Mouse (Mus musculus) neural tube, embryonic 11.5 days (tissue): ENCODE data around the gene Gstp3. TPM values are rescaled to one million over a fixed set of nuclear protein-coding genes. Genes with fewer than 3 reads are reported as not detected.

Experiments used
- ATAC-seq: fragments of 200-750 bp; cut with Nextera tagmentation; 2 replicates; pipeline ENCODE4 v1.8.0; 2017; ENCODE audit warnings: moderate number of reproducible peaks, mild to moderate bottlenecking, moderate TSS enrichment, moderate library complexity; ENCODE audit not compliant: insufficient read depth, low FRiP score, low TSS enrichment
- DNase-seq: peaks from one replicate; pipeline ENCODE4 v3.0.0-alpha.2; 2015; ENCODE audit warnings: low spot score
- H3K27ac ChIP-seq: fragments of 300-500 bp; sonication (generic); 2 replicates; pipeline ENCODE4 v1.5.1; 2014; ENCODE audit warnings: low read depth, mild to moderate bottlenecking, low read length
- H3K27me3 ChIP-seq: fragments of 300-500 bp; sonication (generic); 2 replicates; pipeline ENCODE4 v1.6.1; 2014; ENCODE audit warnings: mild to moderate bottlenecking, low read length, mixed read lengths; ENCODE audit not compliant: control insufficient read depth, insufficient read depth
- H3K36me3 ChIP-seq: fragments of 300-500 bp; sonication (generic); 2 replicates; pipeline ENCODE4 v1.6.1; 2014; ENCODE audit warnings: mild to moderate bottlenecking, low read length, moderate library complexity, mixed read lengths; ENCODE audit not compliant: control insufficient read depth, insufficient read depth
- H3K4me1 ChIP-seq: fragments of 300-500 bp; sonication (generic); 2 replicates; pipeline ENCODE4 v1.6.1; 2014; ENCODE audit warnings: low read length, mixed read lengths; ENCODE audit not compliant: control insufficient read depth, insufficient read depth
- H3K4me2 ChIP-seq: fragments of 300-500 bp; sonication (generic); 2 replicates; pipeline ENCODE4 v1.6.1; 2014; ENCODE audit warnings: low read depth, mild to moderate bottlenecking, moderate library complexity
- H3K4me3 ChIP-seq: fragments of 300-500 bp; sonication (generic); 2 replicates; pipeline ENCODE4 v1.5.1; 2014; ENCODE audit warnings: low read depth, low read length
- H3K9ac ChIP-seq: fragments of 300-500 bp; sonication (generic); 2 replicates; pipeline ENCODE4 v1.6.1; 2014; ENCODE audit warnings: mild to moderate bottlenecking, low read length
- H3K9me3 ChIP-seq: fragments of 300-500 bp; sonication (generic); 2 replicates; pipeline ENCODE4 v1.6.1; 2016; ENCODE audit warnings: low read length; ENCODE audit not compliant: control insufficient read depth
- WGBS: fragments of 180-500 bp; shearing (Covaris S2); extraction: QIAGEN DNeasy Blood & Tissue Kit; methylation state at CpG from one replicate; pipeline ENCODE4 v1.1.7; 2014; 5-methylcytosine and 5-hydroxymethylcytosine counted together
- polyA plus RNA-seq: library from polyadenylated mRNA; unstranded; fragments of >200 nt; fragmentation: Nextera tagmentation; extraction: Ambion mirVana; gene quantifications from 2 replicates; pipeline ENCODE4 v1.2.1, GENCODE M21; 2014

The Gstp3 gene
- polyA plus RNA-seq = not detected in 2 replicates

DNA sequence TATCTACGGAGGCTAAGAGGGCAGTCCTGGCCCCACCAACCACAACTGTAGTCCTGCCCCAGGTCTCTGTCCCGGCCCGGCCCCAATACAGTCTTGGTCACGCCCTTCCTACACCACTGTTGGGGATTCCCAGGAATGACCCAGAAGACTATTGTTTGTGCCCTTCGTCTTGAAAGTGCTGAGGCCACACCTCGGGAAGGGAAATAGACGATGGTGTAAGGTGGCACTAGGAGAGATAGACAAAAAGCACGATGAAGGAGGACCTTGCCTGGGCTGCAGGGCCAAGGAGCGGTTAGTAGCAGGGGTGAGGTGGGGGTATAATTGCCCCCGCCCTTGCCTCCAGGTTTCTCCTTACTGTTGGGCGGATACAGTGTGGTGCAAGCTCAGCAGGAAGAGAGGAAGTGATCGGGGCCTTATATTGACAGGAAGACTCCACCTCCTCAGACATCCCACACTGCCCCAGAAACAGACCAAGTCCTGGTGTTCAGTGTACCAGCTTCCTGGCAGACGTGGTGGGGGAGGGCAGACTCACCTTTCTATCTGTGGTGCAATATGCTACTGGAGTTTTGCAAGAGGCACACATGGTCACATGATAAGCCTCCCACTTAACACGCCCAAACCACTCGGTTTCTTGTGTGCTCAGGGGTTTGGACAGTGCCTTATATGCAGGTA is at the start of gene Gstp3:
Gstp3 (minus strand) TSS at position 501 of the 672 bp plus-strand sequence.
- Histone ChIP-seq H3K4me1 (no peaks in the 10 kb centered on the region), H3K4me2 (no peak within 1 kb of the TSS), H3K9me3 (no peaks in the 10 kb centered on the region), H3K9ac (no peak within 1 kb of the TSS), H3K27ac (no peak within 1 kb of the TSS), H3K27me3 (no peaks in the 10 kb centered on the region), H3K4me3 (no peak within 1 kb of the TSS), H3K36me3 (no peaks in the 10 kb centered on the region)
- ATAC-seq (no peak), DNase-seq (no peak)
- WGBS = 76% methylated on average over 15 of the region's 15 CpGs

DNA sequence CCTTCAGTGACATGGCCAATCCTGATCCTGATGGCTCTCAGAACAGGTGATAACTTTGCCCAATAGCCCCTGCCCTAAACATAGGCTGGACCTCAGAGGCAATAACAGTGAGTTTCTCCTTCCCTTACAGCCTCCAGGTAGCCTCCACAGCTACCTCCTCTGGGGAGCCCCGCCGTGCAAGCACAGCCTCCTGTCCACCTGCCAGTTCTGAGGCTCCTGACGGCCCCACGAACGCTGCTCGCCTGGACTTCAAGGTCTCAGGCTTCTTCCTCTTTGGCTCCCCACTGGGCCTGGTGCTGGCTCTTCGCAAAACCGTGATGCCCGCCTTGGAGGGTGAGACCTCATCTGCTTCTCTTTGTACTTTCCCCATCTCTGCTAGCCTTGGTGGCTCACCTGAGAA is 49.2 kb upstream of the Gstp3 start:
- H3K36me3 ChIP-seq = peaks cover 7% of the 10 kb centered on the region; the same call in 1 of the 2 replicates
- H3K9ac ChIP-seq = no peak overlapping the region
- ATAC-seq = no peak
- DNase-seq = no peak
- no peaks in the 10 kb centered on the region for H3K9me3 ChIP-seq
- H3K27me3 ChIP-seq = no peaks in the 10 kb centered on the region
- no peak overlapping the region for H3K27ac ChIP-seq
- H3K4me1 ChIP-seq = no peaks in the 10 kb centered on the region
- no peak overlapping the region for H3K4me2 ChIP-seq
- H3K4me3 ChIP-seq = no peak overlapping the region
- WGBS = 79% methylated on average over 9 of the region's 9 CpGs

DNA sequence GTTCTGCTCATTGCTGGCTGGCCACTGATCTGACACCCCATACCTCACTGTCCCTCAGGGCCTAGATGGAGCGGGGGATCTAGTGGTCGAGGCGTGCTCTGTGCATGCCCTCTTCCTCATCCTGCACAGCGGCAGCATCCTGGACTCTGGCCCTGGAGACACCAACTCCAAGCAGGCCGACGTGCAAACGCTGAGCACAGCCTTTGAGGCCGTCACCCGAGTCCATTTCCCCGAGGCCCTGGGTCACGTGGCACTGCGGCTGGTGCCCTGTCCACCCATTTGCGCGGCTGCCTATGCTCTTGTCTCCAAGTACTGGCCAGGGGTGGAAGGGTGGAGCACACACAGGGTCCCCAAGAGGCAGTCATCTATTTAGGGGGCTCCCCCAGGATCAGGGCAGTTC is 47.3 kb upstream of the Gstp3 start:
- H3K4me1 ChIP-seq = no peaks in the 10 kb centered on the region
- H3K9ac ChIP-seq = no peak overlapping the region
- WGBS = 89% methylated on average over 14 of the region's 14 CpGs
- no peak for ATAC-seq
- DNase-seq = no peak
- H3K4me3 ChIP-seq = no peak overlapping the region
- no peak overlapping the region for H3K4me2 ChIP-seq
- H3K9me3 ChIP-seq = no peaks in the 10 kb centered on the region
- H3K27me3 ChIP-seq = peaks cover 8% of the 10 kb centered on the region
- H3K36me3 ChIP-seq = no peaks in the 10 kb centered on the region
- H3K27ac ChIP-seq = no peak overlapping the region

DNA sequence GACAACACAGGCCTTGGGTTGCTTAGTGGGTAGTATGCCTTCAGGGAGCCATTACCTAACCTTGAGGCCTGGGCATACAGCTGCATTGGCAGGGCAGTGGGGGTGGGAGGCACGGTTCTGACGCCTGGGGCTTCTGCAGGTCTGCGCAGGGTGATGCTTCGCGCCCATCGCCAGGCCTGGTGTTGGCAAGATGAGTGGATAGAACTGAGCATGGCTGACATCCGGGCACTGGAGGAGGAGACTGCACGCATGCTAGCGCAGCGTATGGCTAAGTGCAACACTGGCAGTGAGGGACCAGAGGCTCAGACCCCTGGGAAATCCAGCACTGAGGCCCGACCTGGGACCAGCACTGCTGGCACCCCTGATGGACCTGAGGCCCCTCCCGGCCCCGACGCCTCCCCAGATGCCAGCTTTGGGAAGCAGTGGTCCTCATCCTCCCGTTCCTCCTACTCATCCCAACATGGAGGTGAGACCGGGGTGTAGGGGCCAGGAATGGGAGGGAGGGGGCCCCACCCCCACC is 45.4 kb upstream of the Gstp3 start:
- no peak for ATAC-seq
- no peak overlapping the region for H3K9ac ChIP-seq
- no peak overlapping the region for H3K4me3 ChIP-seq
- 88% methylated on average over 16 of the region's 16 CpGs for WGBS
- H3K36me3 ChIP-seq = no peaks in the 10 kb centered on the region
- peaks cover 25% of the 10 kb centered on the region for H3K27me3 ChIP-seq
- H3K27ac ChIP-seq = no peak overlapping the region
- DNase-seq = no peak
- H3K4me2 ChIP-seq = no peak overlapping the region
- no peaks in the 10 kb centered on the region for H3K9me3 ChIP-seq
- peaks cover 6% of the 10 kb centered on the region for H3K4me1 ChIP-seq

DNA sequence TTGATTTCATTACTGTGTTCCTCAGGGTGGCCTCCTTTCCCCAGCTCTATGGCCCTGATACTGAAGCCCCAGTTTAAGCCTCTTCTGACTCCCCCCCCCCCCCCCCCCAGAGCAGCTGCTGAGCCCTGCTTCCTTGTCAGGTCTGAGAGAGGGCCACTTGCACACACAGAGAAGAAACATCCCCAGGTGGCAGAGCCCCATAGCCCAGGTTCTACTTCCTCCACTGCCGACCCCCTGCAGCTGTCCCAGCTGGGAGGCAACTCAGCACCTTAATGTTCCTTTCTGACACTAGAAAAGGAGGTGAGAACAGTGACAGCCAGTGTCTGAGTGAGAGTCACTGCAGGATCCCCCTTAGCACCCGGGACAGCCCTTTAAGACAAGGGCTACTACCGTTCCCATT is 44.4 kb upstream of the Gstp3 start:
- WGBS = 83% methylated on average over 3 of the region's 3 CpGs

DNA sequence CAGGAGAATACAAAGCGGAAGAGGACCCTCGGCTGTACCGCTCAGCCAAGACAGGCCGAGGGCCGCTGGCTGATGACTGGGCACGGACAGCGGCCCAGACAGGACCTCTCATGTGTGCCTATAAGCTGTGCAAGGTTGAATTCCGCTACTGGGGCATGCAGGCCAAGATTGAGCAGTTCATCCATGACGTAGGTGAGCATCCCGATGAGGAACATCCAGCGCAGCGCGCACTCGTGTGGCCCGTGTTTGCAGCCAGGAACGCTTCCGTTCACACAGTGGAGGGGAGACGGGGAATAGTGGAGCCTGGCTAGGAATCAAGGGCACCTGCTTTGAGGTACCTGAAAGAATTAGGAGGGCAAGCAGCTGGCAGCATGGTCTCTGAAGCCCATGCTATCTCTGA is 43.9 kb upstream of the Gstp3 start:
- Histone ChIP-seq H3K4me1 (peaks cover 9% of the 10 kb centered on the region), H3K4me2 (no peak overlapping the region), H3K27me3 (peaks cover 28% of the 10 kb centered on the region), H3K4me3 (no peak overlapping the region), H3K27ac (no peak overlapping the region), H3K9ac (no peak overlapping the region), H3K36me3 (no peaks in the 10 kb centered on the region), H3K9me3 (no peaks in the 10 kb centered on the region)
- ATAC-seq (no peak), DNase-seq (no peak)
- 92% methylated on average over 18 of the region's 18 CpGs for WGBS

More for the DNA sequence above, 44.4 kb upstream of the Gstp3 start:
- Histone ChIP-seq H3K4me1 (peaks cover 9% of the 10 kb centered on the region), H3K9ac (no peak overlapping the region), H3K9me3 (no peaks in the 10 kb centered on the region), H3K36me3 (no peaks in the 10 kb centered on the region), H3K4me2 (no peak overlapping the region), H3K4me3 (no peak overlapping the region), H3K27ac (no peak overlapping the region), H3K27me3 (peaks cover 28% of the 10 kb centered on the region)
- ATAC-seq = no peak
- DNase-seq = no peak

DNA sequence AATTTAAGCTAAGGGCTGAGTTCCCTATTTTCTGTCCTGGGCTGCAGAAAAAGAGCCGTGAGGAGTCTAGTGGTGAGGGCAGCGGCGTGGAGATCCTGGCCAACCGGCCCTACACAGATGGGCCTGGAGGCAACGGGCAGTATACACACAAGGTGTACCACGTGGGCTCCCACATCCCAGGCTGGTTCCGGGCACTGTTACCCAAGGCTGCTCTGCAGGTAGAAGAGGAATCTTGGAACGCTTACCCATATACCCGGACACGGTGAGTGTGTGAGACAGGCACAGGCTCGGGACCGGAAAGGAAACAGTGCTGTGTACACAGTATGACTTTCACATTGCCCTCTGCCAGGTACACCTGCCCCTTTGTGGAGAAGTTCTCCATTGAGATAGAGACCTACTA is 43.3 kb upstream of the Gstp3 start:
- no peak for ATAC-seq
- Histone ChIP-seq H3K9ac (no peak overlapping the region), H3K36me3 (no peaks in the 10 kb centered on the region), H3K4me2 (no peak overlapping the region), H3K4me1 (peaks cover 13% of the 10 kb centered on the region), H3K27ac (no peak overlapping the region), H3K9me3 (no peaks in the 10 kb centered on the region), H3K27me3 (peaks cover 28% of the 10 kb centered on the region), H3K4me3 (no peak overlapping the region)
- no peak for DNase-seq
- WGBS = 94% methylated on average over 12 of the region's 12 CpGs

DNA sequence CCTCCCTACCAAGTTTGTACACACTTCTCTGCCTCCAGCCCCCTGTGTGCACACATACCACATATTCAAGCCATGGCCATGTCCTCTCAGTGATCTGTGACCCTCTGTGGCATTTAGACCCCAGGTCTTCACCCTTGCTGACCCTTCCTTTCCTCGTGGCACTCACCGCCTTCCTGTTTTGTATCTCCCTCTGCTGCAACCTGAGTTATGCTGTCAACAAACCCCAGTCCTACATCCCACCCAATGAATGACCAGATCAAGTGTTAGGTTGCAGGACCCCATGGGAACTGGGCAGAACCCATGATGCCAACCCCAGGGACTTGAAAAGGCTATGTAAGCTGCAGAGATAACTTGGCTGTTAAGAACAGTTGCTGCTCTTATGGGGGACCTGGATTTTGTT is 42.7 kb upstream of the Gstp3 start:
- no peaks in the 10 kb centered on the region for H3K36me3 ChIP-seq
- H3K4me3 ChIP-seq = no peak overlapping the region
- H3K27ac ChIP-seq = no peak overlapping the region
- no peak for DNase-seq
- H3K9ac ChIP-seq = no peak overlapping the region
- WGBS = 74% methylated on average over 2 of the region's 2 CpGs
- ATAC-seq = no peak
- H3K4me2 ChIP-seq = no peak overlapping the region
- no peaks in the 10 kb centered on the region for H3K9me3 ChIP-seq
- peaks cover 16% of the 10 kb centered on the region for H3K4me1 ChIP-seq
- H3K27me3 ChIP-seq = peaks cover 28% of the 10 kb centered on the region

DNA sequence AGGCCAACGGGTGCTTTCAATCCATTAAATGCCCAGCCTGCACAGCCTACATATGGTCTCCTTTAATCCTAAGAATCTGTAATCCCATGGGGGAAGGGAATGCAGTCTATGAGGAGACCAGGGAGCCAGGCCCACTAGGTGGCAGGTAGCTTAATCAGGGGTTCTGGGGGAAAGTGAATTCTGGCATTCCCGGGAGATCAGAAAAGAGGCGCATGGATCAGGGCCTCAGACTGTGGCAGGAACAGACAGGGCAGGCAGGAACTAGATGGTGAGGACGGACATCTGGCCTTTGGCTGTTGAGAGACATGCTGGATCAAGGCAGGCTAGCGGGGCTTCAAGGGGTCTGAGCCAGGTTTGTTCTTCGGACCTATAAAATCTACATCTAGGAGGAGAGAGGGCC is 42.1 kb upstream of the Gstp3 start:
- DNase-seq (no peak), ATAC-seq (no peak)
- Histone ChIP-seq H3K4me3 (peak overlapping the region; percentile 46; the same call in 1 of the 2 replicates), H3K4me1 (peaks cover 16% of the 10 kb centered on the region), H3K27me3 (peaks cover 28% of the 10 kb centered on the region), H3K9me3 (no peaks in the 10 kb centered on the region), H3K27ac (no peak overlapping the region), H3K9ac (no peak overlapping the region; the same call in 1 of the 2 replicates), H3K4me2 (peak overlapping the region; percentile 88), H3K36me3 (no peaks in the 10 kb centered on the region)
- 69% methylated on average over 6 of the region's 6 CpGs for WGBS
